Mouse (Mus musculus) cerebral cortex, adult 2 months (tissue): ENCODE data around the gene Ankrd52.

ENCODE experiments used
- WGBS: fragments of 180-500 bp; shearing (Covaris S2); methylation state at CpG from one replicate; pipeline ENCODE4 v1.1.7; 2018; 5-methylcytosine and 5-hydroxymethylcytosine counted together

Gene Ankrd52

GRCm38 (mm10) chr10:128438675-128439279 is 61.9 kb downstream of the Ankrd52 start:
- 39% methylated on average over 10 of the region's 10 CpGs for WGBS

- 48% methylated on average over 10 of the region's 10 CpGs for WGBS
Observed at GRCm38 (mm10) chr10:128440407-128440806, 63.5 kb downstream of the Ankrd52 start.

- WGBS: 74% methylated on average over 10 of the region's 10 CpGs
Observed at GRCm38 (mm10) chr10:128441324-128442119, 64.6 kb downstream of the Ankrd52 start.

GRCm38 (mm10) chr10:128442718-128443117 is 65.8 kb downstream of the Ankrd52 start:
- WGBS: 80% methylated on average over 1 of the region's 1 CpGs

DNA sequence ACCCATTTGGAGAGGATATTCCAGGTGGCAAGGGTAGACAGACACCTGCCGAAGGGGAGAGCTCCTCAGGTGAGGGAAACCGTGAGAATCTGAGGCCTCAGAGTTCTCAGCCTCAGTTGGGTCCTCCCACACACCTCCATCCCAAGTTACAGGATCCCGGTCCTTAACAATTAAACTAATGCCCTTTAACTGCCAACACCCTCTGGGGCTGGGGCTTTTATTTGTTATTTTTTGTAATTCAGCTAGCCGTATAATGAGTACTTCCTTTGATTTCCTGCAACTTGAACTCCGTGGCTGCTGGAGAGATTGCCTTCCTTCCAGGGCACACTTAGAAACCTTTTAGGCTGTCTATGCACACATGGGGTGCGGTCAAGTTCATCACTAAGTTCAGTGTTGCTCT is 67.4 kb downstream of the Ankrd52 start:
- WGBS: 64% methylated on average over 6 of the region's 6 CpGs

- 72% methylated on average over 4 of the region's 4 CpGs for WGBS
Observed at GRCm38 (mm10) chr10:128445407-128445806, 68.5 kb downstream of the Ankrd52 start.

DNA sequence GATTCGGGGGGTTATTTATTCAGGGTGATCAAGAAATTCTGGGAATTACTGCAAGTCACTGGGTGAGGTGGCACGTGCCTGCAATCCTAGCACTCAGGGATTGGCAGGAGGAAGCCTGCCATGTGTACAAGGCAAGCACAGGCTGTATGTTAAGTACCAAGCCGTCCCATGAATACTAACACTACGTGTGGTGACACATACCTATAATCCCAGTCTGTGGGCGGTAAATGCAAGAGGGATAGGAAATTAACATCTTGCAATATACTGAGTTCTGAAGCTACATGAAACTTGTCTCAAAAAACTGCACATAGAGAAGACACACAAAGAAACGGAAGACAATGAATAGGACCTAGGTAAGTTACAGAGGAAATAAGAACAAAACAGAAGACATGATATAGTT is 74.1 kb downstream of the Ankrd52 start:
- whole genome bisulfite sequencing: 61% methylated on average over 6 of the region's 6 CpGs

DNA sequence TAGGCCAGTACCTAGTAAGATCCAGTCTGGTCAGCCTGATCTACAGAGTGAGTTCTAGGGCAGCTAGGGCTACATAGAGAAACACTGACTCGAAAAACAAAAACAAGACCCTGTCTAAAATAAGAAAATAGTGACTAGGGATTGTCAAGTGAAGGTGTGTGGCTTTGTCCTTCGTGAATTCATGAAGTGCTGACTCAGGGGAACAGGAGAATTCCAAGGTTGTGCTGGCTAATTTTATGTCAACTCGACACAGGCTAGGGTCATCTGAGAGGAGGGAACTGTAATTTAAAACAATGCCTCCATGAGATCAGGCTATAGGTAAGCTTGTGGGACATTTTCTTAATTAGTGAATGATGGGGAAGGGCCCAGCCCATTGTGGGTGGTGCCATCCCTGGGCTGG is 77.6 kb downstream of the Ankrd52 start:
- 84% methylated on average over 3 of the region's 3 CpGs for WGBS

DNA sequence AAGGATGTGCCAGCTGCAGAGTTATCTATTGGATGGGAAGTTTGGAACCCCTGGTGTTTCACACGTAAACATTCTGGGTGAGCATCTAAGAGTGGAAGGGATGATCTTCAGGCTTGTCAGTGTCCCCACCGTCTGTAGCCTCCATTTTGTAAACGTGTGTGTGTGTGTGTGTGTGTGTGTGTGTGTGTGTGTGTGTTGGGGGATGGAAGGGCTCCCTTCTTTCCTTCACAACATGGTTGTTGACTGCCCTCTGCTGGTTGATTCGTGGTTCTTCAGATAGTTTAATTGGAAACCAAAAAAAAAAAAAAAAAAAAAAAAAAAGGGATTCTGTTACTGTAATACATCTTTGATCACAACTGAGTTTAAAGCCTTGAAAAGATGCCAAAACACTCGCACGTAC is 78.4 kb downstream of the Ankrd52 start:
- WGBS: 2% methylated on average over 6 of the region's 6 CpGs

DNA sequence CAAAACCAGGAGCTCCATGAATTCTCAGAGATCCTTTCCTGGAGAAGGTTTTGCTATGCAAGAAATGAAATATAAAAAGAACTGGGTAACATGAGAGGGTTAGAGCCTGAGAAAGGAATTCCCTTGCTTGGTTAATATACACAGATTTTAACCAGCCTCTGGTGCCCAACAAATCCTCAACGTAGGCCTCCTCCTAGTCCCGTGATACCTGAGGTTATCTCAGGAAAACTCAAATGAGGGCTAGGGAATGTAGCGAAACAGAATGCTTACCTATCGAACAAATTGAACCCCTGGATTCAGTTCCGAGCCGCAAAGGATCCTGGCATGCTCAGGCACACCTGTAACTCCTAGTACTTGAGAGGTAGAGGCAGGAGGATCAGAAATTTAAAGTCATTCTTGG is 80.8 kb downstream of the Ankrd52 start:
- WGBS: 93% methylated on average over 6 of the region's 6 CpGs
